In the genomic region with DNA sequence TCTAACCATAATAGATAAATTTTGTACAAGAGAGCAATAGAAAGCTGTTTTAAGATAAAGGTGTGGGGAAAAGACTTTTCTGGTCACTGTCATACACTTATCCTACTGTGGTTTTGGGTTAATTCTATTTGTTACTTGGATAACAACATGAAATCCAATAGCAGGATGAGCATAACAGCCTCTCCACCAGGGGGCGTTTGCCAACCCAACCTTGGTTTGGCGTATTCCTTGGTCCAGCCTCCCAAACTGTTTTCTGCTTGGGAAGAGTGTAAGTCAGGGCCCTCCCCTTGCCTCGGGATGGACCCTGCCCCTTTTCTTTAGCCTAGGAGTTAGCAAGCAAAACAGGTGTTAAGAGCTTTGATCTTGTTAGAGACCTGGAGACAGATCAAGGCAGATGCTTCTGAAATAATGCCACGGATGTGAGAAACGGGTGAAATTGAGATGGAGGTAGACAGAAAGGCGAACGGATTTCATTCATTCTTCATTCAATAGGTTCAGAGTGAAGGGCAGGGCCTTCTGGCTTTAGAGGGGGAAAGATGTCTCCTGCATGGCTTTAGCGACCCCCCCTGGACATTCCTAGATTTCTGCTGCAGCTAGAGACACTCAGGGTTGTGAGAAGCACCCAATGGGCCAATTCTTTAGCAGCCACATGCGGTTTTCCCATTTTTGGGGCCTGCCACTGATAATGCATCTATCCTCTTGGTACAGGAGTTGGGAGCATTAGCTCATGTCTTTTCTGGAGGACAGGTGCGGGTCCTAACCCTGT, we compare ENCODE assay signal across 9 mouse cellular contexts.
DNase-seq lines count a peak whose midpoint lies in the region; ATAC-seq lines count a peak whose summit lies in the region.
"Had no signal": no experiment of that assay in that cellular context is flagged by ENCODE, and none has a peak within 500 bp of the region (broad histone marks: within the 10 kb centered on the region; RNA-seq: fewer than 3 reads in every experiment).

No protein-coding gene starts in this region.

- peaks cover 67% of the 10 kb centered on the region for H3K27me3 ChIP-seq in heart, embryonic 12.5 days (replicated peaks)

- peak; percentile 17 to 62 for DNase-seq in heart, adult 18-20 months
- DNase-seq in right cerebral cortex, postnatal 4 days, result peak; percentile 67
- no peak for DNase-seq in right cerebral cortex, adult 18-20 months
- DNase-seq in cerebellum, adult 8-10 months, result peak; percentile 42
- peak; percentile 51 to 79 for DNase-seq in gastrocnemius, postnatal 4 days (ENCODE audit: low spot score in 2 of 2)
- DNase-seq in lung, postnatal 14 days, result peak; percentile 70
- peak; percentile 18 for DNase-seq in thymus, postnatal 0 days (ENCODE audit: low spot score)

- 32% methylated on average over 10 of the region's 10 CpGs for WGBS in heart, embryonic 12.5 days

- no peaks in the 10 kb centered on the region for H3K9me3 ChIP-seq in heart, embryonic 12.5 days (replicated peaks)
- H3K9me3 ChIP-seq: lung, embryonic 15.5 days had no signal

- no peak overlapping the region for H3K4me2 ChIP-seq in heart, embryonic 12.5 days
- H3K4me2 ChIP-seq: lung, embryonic 15.5 days had no signal

- ATAC-seq in heart, embryonic 12.5 days (ENCODE audit: insufficient number of reproducible peaks, low FRiP score), result no peak

- H3K27ac ChIP-seq in heart, embryonic 12.5 days (ENCODE audit: poor library complexity, severe bottlenecking), result no peak overlapping the region
- H3K27ac ChIP-seq: lung, embryonic 15.5 days had no signal

- no peak overlapping the region for H3K9ac ChIP-seq in heart, embryonic 12.5 days
- H3K9ac ChIP-seq: lung, embryonic 15.5 days had no signal

- no peaks in the 10 kb centered on the region for H3K36me3 ChIP-seq in heart, embryonic 12.5 days
- H3K36me3 ChIP-seq: lung, embryonic 15.5 days had no signal

- H3K4me3 ChIP-seq in heart, embryonic 12.5 days, result no peak overlapping the region
- H3K4me3 ChIP-seq: lung, embryonic 15.5 days had no signal

- no peaks in the 10 kb centered on the region for H3K4me1 ChIP-seq in heart, embryonic 12.5 days (replicated peaks)
- H3K4me1 ChIP-seq: lung, embryonic 15.5 days had no signal
